Mouse (Mus musculus): Measurements from ENCODE around the gene Mapk8ip3.

The Mapk8ip3 gene

DNA sequence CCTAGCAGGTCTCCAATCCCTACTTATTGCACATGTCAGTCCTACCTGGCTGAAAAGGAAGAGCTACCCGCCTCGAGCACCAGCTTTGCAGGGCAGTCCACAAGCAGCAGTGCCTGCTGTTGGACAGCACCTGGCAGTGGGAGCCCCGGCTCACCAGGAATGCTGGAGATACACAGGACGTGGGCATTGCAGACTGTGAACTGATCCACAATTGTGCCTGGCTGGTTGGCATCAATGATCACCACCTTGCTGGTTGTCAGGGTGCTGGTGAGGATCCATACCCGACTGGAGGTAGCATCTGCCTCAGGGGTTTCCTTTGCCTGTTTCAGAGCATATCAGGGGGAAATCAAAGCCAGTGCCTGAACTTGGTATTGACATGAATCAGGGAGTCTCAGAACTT lies 34.7 kb downstream of the Mapk8ip3 start:
- no peak for DNase-seq (ENCODE audit: low spot score in 2 of 2)

DNA sequence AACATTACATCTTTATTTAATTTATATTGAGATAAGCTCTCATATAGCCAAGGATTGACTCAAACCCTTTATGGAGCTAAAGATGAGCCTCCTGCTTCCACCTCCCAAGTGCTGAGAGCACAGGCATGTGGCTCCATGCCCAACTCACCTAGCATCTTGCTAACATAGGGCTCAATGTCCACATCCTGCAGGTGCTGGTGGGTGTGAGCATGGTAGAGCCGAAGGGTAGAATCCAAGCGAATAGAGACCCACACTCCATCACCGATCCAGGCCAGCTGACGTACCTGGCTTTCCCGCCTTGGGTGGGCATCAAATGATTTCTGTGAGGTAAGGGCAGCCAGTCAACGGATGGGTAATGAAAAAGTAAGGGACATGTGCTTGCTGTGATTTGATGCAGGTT lies 36.8 kb downstream of the Mapk8ip3 start:
- no peak for DNase-seq (ENCODE audit: low spot score in 2 of 2)

DNA sequence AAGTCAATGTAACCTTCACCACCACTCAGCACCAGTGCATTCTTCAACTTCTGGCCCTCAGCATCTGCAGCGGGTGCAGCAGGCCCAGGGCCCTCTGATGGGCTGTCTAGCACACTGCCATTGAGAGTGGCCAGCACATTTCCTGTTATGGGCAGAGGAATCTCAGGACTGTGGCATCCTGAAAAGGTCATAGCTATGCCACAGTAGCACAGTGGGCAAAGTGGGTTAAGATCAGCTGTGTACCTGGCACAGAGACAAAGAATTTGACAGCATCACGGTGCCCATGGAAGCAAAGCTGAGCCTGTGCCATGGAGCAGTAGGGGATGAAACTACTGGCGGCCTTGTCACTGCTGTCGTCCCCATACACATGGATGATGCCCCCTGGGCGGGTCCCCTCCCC lies 37.6 kb downstream of the Mapk8ip3 start:
- no peak for DNase-seq (ENCODE audit: low spot score in 2 of 2)

DNA sequence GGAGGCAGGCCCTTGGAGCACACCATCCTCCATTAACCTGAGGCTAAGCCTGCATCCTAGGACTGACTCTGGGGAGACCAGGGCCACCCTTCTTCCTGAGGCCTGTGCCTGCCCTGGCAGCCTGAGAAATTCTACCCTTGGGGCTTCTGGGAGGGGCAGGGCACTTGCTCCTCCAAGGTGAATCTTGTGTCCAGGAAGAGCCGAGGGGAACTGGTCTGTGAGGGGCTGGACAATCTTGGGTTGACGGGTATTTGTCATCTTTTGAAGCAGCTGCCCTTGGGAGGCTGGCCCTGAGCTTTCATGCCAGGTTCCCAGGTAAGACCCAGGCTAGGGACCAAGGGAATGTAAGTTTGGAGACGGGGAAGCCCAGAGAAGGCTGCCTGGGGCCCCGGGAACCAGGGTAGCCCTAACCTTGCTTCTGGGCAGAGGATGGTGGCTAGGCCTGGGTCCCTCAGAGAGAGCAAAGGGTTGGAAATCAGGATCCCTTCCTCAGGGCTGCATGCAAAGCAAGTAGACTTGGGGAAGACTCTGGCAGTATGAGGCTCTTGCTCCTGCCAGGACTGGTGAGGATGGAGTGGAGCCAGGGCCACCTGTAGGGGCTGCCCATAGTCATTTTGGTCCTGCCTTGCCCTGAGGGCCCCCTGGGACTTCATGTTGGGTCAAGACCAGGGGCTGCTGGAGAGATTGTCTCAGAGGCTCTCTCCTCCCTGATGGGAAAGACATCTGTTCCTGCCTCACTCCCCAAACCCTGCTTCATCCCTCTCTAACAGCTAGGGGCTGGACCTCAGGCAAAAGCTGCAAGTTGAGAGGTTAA lies 38.5 kb downstream of the Mapk8ip3 start:
- no peak for DNase-seq (ENCODE audit: low spot score in 2 of 2)

DNA sequence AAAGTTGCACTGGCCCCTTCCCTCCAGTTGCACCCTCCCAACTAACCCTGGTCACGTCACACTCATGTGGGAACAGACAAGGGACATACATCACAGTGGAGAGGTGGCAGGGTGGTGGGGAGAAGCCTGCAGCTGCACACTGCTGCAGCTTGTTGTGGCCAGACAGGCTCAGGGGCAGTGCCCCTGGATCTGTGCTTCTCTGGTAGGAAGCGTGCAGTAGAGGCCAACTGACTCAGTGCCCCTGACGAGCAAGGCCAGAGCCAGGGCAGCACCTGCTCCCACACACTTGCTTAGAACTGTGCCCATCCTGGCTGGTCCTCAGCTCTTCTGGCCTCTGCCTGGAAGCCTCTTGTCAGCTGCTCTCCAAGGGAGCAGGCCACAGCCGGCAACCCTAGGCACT lies 39.2 kb downstream of the Mapk8ip3 start:
- no peak for DNase-seq (ENCODE audit: low spot score in 2 of 2)

DNA sequence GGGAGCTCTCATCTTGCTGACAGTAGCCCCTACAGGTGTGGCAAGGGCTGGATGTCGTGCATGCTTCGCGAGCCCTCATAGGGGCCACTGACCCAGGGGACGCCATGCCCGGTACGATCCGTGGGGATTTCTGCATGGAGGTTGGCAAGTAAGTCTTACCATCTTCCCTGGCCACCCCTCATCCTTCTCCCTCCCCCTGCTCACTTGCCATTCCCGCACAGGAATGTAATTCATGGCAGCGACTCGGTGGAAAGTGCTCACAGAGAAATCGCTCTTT lies 39.8 kb downstream of the Mapk8ip3 start:
- DNase-seq (ENCODE audit: low spot score in 2 of 2), result no peak

DNA sequence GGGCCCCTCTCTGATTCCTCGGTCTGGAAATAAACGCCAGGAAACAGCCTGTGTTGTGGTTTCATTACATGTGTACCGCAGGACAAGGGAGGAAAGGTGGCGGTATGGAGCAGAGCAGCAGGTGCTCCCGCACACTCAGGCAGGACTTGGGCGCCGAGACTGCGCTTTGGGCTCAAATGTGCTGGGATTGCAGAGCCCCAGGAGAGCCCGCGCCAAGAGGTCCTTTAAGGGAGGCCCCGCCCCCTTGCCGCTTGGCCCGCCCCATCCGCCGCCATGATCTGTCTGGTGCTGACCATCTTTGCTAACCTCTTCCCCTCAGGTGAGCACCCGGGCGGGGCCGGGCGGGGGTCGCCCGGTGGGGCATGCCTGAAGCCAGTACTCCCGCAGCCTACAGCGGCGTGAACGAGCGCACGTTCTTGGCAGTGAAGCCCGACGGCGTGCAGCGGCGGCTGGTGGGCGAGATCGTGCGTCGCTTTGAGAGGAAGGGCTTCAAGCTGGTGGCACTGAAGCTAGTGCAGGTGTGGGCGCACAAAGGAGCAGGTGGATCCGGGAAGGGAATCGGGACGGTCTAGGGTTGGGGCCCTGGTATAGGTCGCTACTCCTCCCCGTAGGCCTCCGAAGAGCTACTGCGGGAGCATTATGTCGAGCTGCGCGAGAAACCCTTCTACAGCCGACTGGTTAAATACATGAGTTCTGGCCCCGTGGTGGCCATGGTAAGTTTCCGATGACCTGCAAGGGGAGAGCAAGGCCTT lies 40.4 kb downstream of the Mapk8ip3 start, which contains the start of gene Nme3:
Gene Nme3 (plus strand): TSS at position 260 of the 752 bp plus-strand sequence.
- peak; percentile 61 to 79 for DNase-seq (ENCODE audit: low spot score in 2 of 2)

DNA sequence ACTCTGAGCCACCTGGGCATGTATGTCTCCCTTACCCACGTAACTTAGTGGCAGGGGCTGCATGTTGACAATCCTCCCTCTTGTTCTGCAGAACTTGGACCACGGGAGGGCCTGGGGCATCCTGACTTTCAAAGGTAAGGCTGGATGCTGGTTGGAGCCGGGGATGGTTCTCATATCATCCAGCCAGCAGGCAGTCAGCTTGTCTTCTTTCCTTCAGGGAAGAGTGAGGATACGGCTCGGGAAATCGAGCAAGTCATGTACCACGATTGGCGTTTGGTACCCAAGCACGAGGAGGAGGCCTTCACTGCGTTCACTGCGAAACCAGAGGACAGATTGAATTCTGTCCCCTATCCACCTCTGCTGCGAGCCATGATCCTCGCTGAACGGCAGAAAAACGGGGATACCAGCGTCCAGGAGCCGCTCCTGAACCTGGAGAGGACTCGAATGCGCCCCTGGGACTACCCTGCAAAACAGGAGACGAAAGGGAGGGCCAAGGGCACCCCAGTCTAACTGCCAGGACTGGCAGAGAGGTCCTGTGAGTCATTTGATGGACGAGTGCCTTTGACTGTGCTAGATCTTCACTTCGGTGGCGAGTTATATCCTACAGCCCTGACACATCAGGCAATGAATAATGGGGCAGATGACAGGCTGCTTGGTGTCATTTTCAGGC lies 41.1 kb downstream of the Mapk8ip3 start:
- no peak for DNase-seq (ENCODE audit: low spot score in 2 of 2)

DNA sequence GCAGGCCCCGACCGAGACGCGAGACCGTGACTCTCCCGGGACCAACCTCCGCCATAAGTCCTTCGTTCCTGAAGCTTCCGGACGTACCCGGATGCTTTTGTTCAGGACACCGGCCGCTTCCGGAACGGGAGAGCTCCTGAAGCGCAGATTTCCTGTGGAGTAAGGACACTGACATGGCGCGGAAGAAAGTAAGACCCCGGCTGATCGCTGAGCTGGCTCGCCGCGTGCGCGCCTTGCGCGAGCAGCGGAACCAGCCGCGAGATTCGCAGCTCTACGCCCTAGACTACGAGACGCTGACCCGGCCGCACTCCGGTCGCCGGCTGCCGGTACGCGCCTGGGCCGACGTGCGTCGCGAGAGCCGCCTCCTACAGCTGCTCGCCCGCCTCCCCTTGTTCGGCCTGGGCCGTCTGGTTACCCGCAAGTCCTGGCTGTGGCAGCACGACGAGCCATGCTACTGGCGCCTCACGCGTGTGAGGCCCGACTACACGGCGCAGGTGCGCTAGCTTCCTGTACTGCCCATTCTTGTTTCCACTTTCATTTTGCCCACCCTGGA lies 41.7 kb downstream of the Mapk8ip3 start, which contains the start of the genes Eme2 and Mrps34:
Gene Eme2 (minus strand): TSS at position 93 of the 553 bp plus-strand sequence.
Gene Mrps34 (plus strand): TSS at position 122 of the 553 bp plus-strand sequence.
- DNase-seq (ENCODE audit: low spot score in 2 of 2), result peak; percentile 79 to 84

DNA sequence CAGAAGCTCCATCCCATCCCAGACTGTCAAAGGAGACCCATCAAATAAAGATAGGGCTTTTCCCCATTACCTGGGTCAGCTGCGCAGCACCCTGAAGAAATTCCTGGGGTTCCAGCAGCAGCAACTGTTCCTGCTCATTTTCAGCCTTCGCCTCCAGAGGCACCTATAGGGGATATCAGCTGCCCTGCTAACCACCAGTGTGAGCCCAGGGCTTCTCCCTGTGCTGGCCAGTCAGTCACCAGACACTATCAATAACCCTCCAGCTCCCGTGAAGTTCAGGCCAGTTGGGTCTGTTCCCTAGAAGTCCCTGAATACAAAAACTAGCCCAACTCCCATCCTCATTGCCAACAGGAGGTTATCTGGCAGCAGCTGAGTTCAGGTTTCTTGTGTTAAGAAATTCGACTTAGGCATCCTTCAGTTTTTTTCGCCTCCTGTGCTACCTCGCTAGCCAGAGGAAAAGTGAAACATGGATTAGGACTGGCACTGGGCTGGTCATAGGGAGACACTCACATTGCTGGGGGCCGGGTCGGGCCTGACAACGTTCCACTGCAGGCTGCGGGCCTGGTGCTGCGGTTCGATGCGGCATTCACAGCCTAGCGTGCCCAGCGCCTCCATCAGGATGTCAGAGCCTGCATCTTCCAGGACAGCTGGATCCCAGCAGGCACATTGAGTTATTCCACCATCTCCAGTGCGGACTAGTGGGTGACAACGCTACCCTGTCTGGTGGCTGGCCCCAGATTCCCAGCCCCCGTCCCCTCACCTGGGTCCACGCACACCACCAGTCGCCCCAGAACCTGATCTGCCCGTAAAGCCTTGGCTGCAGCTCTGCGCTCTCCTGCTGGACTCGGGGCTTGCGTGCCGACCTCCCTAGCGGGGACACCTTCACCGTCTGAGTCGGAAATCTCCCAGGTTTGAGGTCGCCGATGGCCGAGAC lies 42.4 kb downstream of the Mapk8ip3 start:
- DNase-seq (ENCODE audit: low spot score in 2 of 2), result no peak

DNA sequence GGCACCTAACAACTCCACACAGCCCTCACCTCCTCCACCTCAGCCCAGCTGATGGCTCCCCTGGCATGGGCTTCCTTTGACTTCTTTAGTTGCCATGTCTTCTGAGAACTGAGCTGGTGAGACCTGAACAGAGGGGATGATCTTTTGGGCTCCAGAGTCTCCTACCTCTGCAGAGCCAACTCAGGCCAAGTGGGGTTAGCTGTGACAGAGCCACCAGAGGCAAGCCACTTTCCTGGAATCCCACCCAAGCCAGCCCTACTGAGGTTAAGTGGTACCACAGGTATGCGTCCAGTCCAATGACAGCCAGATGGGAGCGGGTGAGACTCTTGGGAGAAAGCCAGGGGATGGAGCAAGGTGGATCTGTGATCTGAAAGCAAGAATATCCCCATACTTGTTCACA lies 43.5 kb downstream of the Mapk8ip3 start:
- no peak for DNase-seq (ENCODE audit: low spot score in 2 of 2)

DNA sequence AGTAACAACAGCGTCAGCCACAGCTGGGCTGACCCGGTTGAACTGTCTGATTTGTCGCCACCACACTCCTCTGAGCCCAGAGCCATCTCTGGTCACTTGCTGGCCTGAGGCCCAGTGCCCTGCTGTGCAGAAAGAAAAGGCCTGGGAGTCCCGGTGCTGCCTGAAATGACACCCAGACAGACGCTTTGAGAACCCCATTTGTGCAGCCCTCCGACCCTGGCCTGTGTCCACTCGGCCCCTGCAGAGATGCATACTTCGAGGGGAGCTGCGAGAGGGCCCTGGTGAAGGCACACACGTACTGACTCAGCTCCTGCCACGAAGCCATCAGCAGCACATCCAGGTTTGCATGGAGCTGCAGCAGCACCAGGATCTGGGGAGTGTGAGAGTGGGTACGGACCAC lies 44.0 kb downstream of the Mapk8ip3 start:
- no peak for DNase-seq (ENCODE audit: low spot score in 2 of 2)

DNA sequence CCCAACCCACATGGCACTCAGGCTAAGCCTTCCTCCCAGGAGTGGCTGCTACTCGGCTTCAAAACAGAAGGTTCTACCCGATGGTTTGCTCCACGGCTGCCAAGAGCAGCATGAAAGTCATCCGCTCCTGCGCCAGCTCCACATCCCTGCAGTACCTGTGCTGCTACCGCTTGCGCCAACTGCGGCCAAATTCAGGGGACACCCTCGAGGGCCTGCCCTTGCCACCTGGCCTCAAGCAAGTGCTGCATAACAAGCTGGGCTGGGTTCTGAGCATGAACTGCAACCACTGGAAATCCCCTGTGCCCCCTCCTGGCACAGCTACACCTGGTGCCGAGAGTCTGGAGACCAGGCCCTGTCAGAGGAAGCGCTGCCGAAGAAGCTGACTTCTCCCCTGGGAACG lies 45.5 kb downstream of the Mapk8ip3 start:
- DNase-seq (ENCODE audit: low spot score in 2 of 2), result no peak

DNA sequence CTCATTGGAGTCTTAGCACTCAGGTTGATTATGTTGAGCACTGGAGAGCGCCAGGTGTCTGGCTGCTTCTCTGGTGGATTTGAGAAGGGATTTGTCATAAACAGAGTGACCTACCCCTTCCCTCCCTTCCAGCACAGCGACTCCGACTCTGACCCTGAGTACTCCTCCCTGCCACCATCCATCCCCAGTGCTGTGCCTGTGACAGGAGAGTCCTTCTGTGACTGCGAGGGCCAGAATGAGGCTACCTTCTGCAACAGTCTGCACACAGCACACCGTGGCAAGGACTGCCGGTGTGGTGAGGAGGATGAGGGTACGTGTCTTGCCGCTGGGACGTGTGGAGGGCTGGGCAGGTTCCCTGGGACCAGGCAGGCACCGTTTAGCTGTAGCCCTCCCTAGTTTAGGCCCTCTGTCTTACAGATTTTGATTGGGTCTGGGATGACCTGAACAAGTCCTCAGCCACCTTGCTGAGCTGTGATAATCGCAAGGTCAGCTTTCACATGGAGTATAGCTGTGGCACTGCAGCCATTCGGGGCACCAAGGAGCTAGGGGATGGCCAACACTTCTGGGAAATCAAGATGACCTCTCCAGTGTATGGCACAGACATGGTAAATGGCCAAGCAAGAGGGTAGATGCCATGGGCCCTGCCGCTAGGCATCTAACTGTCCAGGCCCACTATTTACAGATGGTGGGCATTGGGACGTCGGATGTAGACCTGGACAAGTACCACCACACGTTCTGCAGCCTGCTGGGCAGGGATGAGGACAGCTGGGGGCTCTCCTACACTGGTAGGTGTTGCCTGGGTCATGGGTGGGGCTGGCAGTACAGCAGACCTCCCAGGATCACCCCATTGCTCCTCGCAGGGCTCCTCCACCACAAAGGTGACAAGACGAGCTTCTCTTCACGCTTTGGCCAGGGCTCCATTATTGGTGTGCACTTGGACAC lies 46.4 kb downstream of the Mapk8ip3 start:
- no peak for DNase-seq (ENCODE audit: low spot score in 2 of 2)

DNA sequence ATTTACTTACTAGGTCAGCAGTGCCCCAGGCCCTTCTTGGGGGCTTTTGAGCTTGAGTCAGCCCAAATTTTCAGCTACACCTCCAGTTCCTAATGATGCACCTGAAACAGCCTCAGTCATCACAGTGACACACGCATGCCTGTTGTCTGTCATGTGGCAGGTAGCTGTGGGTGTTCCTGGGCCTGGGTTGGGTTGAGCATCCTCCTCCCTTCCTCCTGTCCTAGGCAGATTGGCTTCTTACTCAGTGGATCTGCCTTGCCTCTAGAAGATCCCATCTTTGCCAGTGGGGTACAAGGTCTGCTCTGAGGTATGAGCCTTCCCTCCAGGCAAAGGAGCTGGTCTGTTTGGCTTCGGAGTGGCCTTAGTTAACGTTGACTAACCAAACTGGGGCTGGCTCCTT lies 47.9 kb downstream of the Mapk8ip3 start:
- DNase-seq (ENCODE audit: low spot score in 2 of 2), result no peak

DNA sequence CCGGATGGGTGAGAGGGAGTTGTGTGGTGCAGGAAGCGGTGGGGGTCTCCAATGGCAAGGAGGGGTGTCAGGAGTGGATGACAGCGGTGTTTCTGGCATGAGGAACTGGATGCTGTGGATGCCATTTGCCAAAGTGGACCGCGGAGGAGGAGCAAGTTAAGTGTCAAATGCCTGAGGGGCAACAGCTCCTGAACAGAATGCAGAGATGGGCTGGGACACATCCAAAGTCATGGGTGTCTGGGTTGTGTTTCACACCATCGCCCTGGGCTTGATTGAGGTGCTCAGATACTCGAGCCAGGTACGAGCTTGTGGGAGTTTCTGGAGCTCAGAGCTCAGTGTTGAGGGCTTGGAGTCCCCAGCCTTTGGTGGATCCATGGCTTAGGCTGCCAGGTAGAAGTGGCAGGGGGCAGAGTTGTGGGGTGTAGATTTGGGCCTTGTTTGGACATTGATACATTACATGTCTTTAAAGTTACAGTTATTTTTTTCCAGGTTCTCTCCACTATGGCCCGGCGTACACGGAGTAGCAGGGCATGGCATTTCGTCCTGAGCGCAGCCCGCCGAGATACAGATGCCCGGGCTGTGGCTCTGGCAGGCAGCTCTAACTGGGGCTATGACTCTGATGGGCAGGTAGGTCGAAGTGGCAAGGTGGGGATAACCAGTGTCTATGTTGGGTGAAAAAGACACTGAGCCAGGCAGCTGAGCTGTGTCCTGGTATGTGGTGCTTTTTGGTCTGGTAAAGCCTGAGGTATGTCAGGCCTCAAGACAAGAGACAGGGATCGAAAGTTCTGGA lies 49.3 kb downstream of the Mapk8ip3 start:
- DNase-seq (ENCODE audit: low spot score in 2 of 2), result no peak

DNA sequence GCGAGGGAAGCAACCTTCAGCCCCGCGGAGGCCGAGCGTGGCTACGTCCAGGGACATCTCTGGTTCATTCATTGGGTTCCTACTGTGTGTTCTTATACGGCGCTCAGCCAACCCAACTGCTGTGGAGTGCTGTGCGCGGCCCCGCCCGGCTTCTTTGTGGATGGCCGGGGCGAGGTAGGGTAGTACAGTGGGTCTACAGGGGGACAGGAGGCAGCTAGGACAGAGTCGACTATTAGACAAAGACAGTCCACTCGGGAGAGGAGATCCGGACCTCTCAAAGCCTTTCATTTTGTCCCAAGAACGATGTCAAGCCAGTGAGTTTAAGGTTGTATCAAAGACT lies 49.9 kb downstream of the Mapk8ip3 start:
- DNase-seq (ENCODE audit: low spot score in 2 of 2), result no peak

DNA sequence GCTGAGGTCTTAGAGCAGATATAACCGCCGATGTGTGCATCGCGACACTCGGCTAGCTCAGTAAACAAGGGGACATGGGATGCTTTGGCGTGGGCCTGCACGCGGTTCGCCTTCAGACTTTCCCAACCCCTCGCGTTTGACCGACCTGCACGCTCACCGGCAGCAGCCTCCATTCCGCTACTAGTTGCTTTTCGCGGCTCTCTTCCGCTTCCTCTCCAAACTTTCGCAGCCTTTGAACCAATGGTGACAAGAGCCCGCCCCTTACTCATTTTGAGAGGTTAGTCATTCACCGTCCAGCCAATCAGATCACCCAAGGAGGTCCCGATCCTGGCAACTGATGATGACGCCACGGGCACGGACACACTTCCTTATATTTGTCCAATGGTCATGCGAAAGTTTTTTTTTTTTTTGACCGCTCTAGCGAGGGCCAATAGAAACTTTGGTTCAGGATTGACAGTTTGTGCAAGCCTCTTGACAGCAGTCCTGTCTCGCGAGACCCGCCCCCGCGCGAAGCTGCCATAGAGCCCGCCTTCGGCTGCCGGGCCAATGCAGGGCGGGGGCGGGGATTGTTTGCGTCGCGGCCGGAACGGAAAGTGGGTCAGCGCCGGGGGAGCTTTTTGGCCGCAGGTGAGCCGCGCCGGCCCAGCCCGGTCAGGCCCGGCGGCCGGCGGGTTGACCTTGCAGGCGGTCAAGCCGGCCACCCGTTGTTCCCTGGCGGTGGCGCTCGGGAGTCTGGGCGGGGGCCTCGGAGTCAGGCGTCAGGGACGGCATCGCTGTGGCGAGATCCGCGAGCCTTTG lies 50.4 kb downstream of the Mapk8ip3 start, which contains the start of the genes Nubp2 and Spsb3:
Gene Nubp2 (minus strand): TSS at position 216 of the 798 bp plus-strand sequence.
Gene Spsb3 (plus strand): TSS at position 510 of the 798 bp plus-strand sequence.
- peak; percentile 95 for DNase-seq (ENCODE audit: low spot score in 2 of 2)

All from urinary bladder, postnatal 36 days (tissue).